Mouse (Mus musculus) cerebellum, adult 11-12 months (tissue): ENCODE data around the gene D1Pas1.

Experiments used
- DNase-seq: peaks from one replicate; pipeline ENCODE4 v3.0.0; 2022

D1Pas1 gene

DNA sequence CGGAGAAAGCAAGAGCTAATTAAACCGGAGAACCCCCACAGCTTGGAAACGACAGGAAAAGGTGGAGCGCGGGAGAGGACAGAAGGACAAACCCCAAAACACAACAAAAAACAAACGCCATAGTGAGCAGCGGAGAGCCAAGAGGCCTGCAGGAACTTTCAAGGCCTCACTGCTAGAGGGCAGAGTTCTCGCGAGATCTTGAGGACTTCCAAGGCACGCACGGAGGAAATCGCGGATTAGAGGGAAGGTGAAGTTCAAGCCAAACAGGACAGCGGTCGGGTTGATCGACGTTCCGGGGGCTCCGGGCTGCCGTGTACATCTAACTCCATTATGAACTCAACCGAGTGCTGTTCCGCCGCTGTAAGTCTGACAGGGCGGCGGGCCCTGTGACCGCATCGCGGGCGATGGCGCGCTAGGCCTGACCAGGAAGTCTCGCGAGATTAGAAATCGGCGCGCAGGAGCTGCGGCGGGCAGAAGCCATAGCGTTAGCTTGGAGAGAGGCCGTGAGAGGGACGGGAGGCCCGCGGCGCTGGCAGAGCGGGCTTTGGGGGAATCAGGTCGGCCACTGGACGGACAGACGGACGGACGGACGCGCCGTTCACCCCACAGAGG is at the start of gene D1Pas1:
Gene D1Pas1, plus strand, starts transcription at position 216 of the 612 bp plus-strand sequence.
- no peak for DNase-seq

DNA sequence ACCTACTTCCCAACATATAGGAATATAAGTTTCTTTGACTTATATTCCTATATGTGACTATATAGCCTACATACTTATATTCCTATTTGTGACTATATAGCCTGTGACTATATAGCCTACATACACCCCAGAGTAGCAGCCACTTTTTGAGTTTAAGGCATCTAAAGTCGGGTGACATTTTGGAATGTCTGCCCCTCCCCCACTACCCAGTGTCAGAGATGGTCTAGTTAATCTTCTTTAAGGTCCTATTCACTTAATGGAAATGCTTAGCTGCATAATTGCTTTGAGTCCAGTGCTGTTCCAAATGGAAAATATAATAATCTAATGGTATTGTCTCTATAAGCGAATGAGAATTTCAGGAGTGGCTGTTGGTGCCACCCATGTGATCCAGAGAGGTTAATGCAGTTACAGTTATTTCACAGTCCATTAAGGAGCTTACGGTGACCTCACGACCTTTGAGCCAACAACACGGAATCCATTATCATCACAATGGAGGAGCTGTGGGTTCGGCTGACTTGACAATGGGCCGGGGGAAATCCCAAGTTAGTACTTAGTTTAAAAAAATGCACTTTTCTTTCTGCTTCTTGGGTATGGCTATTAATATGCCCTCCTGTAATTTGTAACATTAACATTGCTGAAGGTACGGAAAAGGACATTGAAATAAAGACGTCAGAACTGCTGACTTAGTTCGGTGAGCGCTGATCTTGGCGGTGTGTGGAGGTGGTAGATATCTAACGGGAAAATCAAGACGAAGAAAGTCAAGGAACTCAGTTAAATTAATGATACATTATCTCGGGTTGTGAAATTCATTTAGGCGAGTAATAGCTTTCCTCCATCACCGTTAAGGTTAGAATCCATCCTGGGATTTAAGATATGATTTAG is 44.5 kb upstream of the D1Pas1 start:
- DNase-seq, result no peak

DNA sequence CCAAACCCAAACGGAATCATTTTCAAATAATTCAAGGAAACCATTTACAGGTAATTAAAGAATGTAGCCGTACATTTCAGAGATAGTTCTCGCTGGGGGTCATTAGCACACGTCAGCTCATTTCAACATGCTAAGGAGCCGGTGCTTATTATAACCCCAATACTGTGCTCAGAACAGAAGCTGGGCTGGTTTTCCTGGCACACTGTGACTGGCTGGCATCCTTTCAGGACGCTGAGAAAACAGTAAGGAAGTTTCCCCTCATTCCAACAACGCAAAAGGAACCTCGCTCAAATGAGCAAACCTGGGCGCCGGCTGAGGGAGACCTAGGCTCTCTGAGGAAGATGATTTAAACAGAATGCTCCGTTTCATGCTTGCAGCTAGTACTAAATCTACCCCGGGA is 43.2 kb upstream of the D1Pas1 start:
- no peak for DNase-seq

DNA sequence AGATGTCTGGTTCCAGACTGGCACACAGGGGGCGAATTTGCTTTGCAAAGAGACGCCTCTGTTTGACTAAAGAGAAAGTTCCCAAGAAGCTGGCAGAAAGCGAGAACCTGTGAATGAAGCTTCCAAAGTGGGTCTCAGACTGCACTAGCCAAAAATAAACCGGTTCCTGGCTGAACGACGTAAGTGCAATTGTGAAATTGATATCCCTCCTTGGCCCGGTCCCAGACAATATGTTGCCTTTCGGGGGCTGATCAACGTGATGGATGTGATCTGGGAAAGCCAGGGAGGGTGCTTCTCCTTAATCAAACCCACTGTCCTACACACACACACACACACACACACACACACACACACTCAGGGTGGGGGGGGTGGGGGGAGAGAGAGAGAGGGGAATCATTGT is 41.8 kb upstream of the D1Pas1 start:
- DNase-seq, result no peak

DNA sequence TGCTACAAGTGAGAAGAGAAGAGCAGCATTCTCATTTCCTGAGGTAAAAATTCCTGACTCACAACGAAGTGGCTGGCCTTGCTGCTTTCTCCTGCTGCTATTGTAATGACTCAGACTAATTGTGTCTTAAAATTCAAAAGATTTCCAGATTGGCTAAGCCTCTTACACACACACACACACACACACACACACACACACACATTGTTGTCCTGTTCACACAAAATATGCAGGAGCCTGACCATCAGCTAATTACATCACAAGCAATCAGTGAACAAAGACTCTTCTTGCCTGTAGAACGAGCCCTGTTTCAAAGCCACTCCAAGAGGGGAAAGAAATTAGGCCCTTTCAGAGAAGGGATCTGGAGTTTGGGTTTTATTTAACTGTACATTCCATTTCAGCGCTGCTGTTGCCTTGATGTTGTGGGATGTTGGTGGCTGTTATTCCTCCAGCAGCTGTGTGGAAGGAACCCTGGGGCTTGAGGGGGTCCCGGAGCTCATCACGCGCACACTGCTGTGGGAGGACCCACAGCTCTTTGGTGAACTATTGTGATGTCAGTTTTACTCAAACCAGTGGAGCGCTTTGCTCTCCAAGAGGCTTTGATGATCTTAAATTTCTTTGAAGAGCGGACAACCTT is 40.8 kb upstream of the D1Pas1 start:
- no peak for DNase-seq

DNA sequence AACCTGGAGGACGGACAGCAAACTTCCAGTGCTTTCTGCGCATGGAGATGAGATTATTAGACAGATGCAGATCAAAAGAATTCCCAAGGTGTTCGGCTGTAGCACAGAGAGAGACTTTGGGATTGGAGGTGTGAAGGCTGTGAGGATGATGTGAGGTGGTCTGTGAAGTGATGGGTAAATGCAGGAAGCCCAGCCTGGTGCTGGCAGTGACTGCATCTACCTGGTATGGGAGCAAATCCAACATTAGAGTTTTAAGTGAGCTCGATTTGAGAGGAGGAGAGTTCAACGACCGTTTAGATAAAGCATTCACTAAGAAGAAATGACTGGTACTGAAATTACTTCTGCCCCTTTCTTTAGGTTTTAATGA is 40.3 kb upstream of the D1Pas1 start:
- no peak for DNase-seq

DNA sequence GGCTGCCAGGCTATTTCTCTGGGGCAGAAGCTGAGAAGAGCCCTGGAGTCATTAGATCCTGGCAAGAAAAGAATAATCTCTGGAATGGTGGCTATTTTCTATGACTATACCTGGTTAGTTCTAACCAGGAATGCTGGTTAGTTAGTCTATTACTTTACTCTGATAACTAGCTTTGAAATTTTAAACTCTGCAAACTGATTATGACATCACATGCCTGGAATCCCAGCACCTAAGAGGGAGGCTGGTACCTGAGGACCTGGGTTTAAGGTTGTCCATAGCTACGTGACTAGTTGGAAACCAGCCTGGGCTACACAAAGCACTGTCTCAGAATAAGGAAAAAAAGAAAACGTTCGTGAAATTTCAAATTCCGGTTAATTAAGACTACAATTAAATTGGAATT is 39.7 kb upstream of the D1Pas1 start:
- DNase-seq, result no peak

DNA sequence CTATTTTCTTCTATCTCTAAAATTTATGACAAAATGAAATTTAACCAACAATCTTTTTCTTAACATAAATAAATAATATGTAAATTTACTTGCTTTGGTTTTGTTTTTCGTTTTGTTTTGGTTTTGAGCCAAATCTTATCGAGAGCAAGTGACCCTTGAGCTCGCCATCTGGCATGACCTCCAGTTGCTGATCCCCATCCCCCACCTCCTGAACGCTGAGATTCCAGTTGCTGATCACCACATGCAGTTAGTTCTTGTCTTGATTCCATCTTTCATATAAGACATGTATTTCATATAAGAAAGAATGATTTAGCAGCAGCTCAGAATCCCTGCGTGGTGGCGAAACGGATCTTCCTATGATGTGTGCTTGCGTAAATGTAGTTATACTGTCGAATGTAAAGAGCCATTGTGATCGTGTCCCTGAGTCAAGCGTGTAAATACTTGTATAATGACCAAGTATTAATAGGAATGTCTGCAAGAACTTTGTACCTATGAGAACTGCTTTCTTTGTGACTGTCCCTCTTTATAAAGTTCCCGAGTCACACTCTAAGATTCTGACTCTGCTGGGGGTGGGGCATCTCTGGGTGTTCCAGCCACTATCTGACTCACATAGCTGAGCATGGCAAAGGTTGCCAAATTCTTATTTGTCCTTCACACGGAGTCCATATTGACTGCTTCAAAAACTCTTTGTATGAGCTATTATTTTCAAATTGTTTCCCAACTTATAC is 36.9 kb upstream of the D1Pas1 start:
- no peak for DNase-seq

DNA sequence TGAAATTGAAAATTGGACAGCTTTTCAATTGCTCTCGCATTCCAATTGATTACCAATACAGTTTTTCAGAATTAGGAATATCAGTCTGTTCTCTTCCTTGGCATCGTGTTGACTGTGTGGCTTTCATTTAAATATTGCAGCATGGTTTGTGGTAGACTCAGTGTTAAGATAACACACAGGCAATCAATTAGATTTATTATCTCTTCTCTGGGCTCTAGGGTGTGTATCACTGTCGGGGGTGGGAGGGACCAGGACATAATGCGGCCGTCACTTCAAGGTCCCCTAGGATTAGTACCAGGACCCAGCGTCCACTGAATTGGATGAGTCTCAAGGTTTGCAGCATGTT is 36.4 kb upstream of the D1Pas1 start:
- DNase-seq, result no peak

DNA sequence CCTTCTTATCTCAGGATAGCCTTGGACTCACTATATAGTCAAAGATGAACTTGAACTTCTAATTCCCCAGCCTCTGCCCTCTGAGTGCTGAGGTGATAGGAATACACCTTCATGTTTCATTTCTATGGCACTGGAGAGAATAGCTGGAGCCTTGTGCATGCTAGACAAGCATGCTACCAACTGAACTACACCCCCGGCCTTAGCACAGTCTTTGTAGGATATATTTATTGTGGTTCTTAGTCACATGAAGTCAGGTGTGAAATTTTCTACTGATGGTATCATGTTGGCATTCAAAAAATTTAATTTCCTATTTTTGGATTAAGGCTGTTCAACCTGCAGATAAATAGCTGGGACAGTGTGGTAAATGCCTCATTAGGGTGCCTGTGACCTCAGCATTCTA is 33.0 kb upstream of the D1Pas1 start:
- no peak for DNase-seq

DNA sequence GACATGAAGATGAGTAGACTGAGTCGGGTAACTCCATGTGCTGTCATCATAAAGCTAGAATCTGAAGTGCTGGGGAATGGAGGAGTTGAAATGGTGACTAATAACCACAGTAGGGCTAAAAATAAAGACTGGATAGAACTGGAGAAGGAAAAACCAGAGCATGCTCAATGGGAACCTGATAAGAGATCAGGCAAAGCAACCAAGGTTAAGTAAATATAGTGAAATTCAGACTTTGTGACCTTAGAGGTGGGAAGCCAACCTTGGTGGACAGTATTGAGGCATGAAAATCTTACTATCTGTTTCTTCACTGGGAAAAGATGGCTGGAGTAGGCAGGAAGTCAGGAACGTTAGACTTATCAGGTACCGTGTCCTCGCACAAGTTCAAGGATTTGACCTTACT is 14.8 kb upstream of the D1Pas1 start:
- no peak for DNase-seq

DNA sequence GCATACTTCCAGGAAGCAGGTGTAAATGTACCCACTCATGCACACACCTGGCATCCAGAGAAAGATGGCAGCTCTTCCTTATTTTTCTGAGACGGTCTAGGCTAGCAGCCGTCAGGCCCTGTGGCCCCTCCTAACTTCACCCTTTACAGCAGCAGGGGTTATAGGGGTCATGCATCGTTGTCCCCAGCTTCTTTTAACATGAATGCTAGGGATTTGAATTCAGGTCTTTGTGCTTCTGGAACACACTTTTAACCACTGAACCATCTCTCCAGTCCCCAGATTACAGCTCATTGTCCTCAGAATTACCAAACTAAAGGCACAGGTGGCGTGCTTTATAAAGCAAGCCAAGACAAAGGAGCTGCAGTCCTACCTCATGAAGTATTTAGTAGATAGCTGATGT is 12.6 kb upstream of the D1Pas1 start:
- no peak for DNase-seq

DNA sequence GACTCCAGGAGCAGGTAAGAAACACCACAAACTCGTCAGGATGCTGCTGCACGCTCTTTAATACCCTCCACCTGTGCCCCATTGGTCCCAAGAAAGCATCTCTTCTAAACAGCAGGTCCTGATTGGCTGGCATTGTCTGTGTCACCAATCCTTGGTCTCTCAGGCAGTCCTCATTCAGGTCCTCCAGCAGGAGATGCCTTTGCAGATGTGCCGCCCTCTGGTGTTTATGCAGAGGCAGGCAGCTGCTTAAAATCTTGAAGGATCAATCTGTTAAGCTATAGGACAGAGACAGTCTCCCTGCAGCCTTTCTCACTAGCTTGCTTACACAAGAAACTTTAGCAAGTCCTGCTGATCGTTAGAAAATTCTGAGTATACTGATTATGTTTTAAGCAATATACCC is 7.8 kb upstream of the D1Pas1 start:
- DNase-seq, result no peak

DNA sequence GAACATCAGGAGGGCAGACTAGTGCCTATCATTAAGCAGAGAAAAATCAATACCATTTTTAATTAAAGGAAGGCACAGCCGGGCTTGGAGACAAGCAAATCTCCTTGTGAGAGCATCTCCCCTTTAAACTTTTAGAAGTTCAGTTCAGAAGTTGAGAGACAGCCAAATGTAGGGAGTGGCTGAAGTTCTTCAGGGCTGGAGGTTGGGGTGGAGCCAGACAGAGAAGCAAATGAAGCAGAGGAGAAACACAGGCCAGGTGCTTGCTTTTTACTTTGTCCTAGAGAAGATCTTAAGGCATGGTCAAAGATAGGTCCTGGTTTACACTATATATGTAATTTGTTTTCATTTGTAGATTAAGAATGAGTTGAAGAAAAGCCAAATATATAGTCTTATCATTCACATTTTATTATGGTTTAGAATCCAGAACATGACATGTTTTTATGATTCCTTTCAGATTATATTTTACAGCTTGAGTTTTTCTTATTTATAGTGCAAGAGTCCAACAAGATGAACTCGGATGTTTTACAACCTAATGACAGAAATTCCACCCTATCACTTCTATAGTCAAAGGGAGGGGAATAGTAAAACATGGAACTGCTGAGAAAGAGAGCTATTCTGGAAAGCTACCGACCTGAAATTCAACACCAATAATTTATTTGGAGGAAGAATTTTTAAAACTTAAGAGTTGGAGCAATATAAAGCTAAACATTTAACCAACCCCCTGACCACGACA is 2.9 kb upstream of the D1Pas1 start:
- no peak for DNase-seq

DNA sequence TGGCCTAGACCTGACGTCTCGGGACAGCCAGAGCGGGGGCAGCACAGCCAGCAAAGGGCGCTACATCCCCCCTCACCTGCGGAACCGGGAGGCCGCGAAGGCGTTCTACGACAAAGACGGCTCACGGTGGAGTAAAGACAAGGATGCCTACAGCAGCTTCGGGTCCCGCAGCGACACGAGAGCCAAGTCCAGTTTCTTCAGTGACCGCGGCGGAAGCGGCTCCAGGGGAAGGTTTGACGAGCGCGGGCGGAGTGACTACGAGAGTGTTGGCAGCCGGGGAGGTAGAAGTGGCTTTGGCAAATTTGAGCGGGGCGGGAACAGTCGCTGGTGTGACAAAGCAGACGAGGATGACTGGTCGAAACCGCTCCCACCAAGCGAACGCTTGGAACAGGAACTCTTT is 710 bp downstream of the D1Pas1 start:
- DNase-seq, result no peak

DNA sequence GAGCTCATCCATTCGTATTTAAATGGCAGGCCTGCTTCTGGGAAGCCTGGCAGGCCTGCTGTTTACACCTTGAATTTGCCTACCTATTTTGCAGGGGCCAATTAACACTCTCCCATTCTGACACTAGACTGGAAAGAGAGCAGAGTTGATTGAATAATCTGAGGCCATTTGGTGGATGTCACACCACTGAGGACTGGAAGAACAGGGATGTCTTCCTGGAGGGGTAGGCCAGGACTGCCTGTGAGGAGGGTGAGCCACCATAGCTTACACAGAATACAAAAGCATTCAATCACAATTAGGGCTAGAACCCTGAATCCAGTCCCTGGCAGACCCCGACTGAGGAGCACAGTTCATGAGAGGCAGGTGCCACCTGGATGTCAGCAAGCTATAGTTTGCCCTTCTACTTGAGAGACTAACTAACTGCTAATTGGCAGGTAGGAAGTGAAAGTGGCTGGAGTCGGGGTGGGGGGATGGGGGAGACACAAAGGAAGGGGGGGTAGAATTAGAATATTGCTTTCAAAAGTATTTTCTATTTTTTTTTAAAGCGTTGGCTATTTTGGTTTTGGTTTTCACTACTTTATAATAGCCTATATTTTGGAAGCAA is 9.8 kb downstream of the D1Pas1 start:
- DNase-seq, result no peak

DNA sequence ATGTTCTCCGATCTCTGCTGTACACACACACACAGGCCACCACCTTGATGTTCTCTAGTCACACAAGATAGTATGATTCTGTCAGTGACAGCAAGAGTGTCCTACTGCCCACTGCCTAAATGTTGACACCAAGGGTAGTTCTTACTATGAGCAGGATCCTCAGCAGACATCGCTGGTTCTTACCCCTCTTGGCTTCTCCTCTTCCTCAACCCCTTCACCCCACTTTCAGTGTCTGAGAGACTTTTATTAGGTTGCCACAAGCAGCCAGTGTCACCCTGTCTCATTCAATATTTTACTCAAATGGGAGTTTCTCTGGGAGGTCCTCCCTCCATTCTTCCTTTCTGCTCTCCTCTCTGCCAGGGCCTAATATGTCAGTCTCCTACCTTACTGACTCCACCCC is 10.6 kb downstream of the D1Pas1 start:
- no peak for DNase-seq

DNA sequence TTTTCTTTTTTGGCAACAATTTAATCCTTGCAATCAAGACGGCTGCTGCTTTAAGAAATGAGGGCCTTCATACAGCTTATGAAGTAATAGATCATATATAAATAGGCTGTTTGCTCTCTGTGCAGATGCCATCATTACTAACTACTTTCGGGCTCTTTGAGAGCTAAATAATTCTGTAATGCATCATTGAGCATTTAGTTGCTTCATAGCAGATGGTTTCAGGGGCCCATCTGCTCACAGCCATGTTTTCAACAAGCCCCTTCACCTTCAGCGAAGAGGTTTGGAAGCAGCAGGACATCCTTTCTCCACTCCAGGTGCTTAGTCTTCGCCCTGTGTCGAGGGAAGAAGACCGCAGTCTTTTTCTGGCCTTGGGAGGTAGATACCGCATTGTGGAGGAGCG is 12.2 kb downstream of the D1Pas1 start:
- DNase-seq, result no peak

DNA sequence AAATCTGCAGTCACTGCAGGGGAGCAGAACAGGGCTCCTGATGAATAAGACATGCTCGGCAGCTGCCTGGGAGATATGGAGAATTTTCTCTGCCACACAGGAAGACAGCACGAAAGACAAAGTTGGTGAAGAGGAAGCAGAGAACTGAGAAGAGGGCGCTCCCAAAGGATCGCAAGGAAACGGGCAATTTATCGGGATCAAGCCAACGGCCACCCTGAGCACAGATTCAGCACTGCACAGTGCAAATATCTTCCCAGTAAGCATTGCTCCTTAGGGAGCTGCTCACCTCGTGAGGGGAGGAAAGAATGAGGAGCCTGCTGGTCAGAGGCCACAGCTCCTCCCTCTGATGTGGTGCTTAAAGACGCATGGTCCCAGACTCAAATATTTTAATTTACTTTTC is 13.3 kb downstream of the D1Pas1 start:
- DNase-seq, result no peak

DNA sequence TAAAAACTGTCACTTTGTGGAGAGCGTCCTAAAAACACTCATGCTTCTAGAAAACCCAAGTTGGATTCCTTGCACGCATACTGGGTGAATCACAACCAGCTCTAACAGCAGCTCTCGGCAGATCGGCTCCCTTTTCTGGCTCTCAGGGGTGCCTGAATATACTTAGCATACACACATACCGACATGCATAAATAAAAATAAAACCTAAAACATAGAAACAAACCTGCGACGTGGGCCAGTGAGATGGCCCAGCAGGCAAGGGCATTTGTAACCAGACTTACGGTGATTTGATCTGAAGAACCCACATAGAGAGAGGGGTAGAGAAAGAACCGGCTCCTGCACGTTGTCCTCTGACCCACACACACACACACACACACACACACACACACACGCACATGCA is 17.9 kb downstream of the D1Pas1 start:
- no peak for DNase-seq

DNA sequence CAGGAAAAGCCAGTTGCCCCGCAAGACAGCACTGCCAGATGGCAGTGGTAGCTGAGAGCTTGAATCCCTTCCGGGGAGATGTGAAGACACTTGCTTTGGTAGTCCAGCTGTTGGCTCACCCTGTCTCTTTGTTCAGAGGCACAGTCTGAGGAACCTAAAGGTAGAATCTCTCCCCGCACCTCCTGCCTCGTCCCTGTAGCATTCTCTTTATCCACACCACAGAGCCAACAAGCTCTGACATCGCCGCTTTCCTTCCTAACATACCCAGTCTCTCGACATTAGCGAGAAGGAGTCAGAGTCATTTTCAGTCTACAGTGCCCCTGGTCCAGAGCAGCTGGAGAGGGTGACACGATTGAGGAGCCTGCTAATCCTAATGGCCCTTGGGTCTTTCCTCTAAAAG is 18.9 kb downstream of the D1Pas1 start:
- DNase-seq, result no peak

DNA sequence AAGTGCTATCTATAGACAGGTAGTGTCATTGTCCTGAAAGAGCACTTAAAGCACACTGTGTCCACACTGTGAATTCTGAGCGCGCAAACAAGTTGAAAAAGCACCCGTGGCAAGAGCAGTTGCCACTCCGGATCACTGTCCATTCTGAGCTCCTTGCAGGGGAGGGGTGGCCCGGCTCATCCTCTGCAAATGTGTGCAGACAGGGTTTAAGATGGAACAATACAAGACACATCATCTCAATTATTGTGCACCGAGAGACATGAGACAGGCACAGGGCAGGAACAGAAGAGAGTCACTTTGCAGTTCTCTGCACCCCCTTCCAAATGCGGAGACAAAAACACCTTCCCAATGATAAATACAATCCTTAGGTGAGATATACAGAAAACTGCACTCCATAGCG is 19.3 kb downstream of the D1Pas1 start:
- no peak for DNase-seq

DNA sequence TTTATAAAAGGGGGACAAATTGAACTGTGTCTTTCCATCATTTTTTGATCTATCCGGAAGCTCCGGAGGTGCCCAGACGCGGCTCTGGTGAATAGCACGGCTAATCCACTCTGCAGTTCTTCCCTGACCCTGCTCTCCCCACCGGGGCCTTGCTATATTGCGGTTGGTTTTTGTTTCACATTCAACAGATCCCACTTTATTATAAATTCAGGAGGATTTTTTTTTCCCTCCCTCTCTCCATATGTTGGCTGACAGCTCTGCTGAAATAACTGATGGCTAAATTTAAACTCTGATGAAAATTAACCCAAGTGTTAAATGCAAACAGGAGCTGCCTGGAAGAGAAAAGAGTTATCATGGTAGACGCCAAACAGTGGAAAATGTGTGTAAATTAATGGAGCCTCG is 21.1 kb downstream of the D1Pas1 start:
- DNase-seq, result no peak
